Mouse (Mus musculus) kidney, postnatal 10 days (tissue): ENCODE data around the gene Mef2c.

Experiments used
- DNase-seq: peaks from one replicate; pipeline ENCODE4 v3.0.0; 2021; ENCODE audit warnings: mixed read lengths

The Mef2c gene

DNA sequence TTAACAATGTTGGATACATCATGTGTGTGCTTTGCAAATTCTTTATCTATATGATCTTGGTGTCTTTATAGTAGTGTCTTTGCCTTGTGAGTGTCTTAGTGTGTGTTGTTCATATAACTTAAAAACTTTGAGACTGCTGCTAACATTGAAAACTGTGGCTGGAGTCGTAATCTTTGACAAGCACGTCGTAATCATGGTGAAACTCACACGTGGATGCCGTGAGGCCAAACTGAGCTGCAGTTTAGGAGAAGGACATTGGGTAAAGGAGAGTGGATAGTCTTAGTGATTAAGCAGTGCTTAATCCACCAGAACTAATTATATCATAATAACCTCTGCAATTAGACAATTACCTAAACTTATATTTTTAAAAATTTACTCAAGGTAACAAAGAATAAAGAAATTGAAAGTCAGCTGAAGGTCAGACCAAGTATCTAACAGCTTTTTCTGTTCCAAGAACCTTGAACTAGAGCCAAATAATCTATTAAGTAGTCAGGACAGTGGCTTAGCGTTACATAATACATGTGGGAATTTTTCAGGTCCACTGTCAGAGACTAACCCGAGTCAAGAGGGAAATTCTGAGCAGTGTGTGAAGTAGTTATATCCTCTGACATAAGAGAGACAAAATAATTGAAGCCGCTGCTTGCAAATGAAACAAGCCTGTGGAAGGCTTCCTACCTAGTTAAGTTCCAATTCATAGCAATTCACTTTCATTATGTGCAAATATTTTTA is 70.2 kb downstream of the Mef2c start:
- no peak for DNase-seq

GRCm38 (mm10) chr13:83574866-83575265 is 71.0 kb downstream of the Mef2c start:
- no peak for DNase-seq

DNA sequence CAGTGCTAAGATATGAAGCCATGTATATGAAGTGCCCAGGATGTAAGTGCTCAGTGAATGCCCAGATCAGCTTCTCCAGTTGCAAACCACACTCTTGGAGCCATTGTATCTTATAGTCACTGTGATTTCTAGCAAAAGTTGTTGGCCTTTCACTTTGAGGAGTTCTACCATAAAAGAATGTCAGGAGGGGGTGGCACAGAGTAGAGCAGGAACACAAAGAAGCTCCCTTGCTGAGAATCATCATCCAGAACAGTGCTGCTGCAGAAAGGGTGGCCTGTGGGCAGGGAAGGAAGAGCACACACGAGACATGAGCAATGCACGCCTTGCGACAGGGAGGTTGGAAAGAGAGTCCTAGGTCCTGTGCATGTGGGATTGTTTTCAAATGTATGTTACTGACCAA is 75.6 kb downstream of the Mef2c start:
- DNase-seq = no peak

GRCm38 (mm10) chr13:83580856-83581255 is 77.0 kb downstream of the Mef2c start:
- no peak for DNase-seq

GRCm38 (mm10) chr13:83582564-83582963 is 78.7 kb downstream of the Mef2c start:
- no peak for DNase-seq

DNA sequence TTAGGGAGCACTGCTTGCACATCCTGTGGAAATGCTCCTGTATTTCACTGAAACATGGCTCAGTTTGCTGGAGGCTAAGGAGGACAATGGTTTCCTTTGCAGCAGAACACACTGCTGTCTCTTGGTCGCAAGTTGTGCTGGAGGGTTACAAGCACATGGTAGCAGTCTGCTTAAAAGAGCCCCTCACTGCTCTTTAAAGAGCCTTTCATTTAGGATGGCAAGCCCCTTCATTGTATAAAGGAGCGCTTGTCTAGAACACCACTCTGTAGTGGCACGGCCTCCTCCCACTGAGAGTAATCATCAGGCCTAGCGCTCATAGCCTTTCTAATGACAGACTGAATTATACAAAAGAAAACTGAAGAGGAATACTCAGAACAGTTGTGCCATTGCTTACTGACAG is 80.0 kb downstream of the Mef2c start:
- no peak for DNase-seq

DNA sequence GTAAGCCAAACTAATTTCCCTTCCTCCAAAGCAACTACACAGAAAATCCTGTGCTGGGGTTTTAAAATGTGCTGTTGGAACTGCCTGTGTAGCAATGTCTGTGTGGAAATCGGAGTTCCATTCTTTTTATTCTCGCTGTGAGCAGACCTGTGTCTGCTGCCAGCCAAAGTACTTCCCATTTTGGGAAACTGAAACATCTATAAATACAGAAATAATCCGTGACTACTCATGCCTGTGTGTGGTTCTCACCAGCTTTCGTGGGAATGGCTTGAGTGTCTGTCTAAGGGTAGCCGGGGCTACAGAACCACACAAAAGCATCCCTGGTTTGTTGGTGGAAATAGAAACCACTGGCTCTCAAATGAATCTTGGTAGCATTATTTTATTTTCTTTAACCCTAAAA is 81.5 kb downstream of the Mef2c start:
- DNase-seq = no peak

DNA sequence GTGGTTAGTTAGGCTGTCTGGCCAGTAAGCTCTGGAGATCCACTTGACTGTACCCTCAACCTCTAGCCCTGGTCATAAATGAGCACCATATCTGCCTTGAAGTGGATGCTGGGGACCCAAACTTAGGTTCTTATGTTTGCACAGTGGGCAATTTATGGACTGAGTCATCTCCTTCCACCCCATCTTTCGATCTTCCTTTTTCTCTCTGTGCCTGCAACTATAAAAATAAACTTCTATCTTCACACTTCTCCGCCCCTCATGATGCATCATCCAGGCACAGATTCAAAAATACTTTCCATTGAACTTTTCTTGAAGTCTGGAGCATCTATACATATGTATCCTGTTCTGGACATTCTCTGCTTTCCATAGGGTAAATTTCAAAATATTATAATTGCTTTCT is 84.4 kb downstream of the Mef2c start:
- DNase-seq = no peak

DNA sequence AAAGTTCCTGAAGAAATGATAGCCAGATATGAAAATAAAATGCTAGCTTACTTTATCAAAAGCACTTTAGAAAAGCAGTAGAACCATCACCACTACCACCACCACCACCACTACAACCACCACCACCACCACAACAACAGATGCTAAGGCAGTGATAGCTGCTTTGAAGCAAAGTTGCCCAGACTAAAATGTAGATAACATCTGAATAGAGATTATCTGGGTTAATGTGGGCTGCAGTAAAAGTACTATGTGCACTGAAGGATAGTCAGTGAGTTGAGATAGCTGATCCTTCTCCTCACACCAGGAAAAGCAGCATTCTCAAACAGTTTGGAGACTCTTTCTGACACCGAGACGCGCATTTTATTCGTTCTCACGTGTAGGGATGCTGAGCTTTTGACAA is 87.1 kb downstream of the Mef2c start:
- no peak for DNase-seq

- DNase-seq = no peak
These were observed 91.6 kb downstream of the Mef2c start for GRCm38 (mm10) chr13:83595429-83595828.

DNA sequence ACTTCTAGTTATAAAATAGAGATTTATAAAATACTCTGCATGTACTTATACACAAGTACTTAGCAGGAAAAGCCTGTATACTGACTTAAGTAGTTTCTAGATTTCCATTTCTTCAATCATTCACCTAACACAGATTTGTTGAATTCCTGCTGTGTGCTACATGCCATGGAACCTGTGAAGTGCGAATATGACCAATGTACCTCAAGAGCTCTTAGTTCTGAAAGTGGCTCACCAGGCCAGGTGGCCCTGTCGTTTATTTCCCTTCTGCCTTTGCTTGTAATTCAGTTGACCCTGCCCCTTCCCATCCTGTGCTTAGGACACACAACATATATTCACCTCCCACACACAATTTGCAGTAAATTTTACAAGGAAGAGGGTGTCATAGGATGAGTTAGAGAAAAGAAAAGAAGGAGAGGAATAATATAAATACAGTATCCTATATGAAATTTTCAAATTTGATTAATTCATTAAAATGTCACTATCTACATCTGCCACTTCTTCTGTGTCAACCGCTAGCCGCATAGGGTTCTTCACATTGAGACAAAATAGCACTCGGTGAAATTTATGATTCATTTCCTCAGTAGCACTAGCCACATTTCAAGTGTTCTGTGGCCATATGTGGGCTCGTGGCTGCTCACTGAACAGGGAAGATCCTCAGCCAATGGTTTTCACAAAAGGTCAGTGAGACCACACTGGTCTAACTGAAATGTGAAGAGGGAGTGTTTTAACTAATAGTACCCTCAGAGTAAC is 93.3 kb downstream of the Mef2c start:
- no peak for DNase-seq

GRCm38 (mm10) chr13:83597739-83598210 is 93.9 kb downstream of the Mef2c start:
- no peak for DNase-seq

- no peak for DNase-seq
These were observed 96.5 kb downstream of the Mef2c start for GRCm38 (mm10) chr13:83600301-83600700.

DNA sequence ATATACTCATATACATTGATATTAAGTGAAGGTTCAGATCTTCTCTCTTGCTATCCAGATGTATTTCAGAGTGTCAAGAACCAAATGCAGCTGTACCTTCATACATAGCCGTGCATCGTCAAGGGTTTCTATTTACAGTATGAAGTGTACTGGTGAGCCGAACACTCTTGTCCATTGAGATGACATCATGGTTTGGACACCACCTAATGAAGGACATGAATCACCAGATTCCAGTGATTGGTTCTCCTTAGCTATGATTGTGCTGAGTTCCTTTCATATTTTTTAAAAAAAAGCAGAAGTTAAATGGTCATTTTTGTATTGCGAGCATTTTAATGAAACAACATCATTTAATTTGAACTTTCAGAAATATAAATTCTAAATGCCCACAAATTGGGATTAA is 97.9 kb downstream of the Mef2c start:
- no peak for DNase-seq

DNA sequence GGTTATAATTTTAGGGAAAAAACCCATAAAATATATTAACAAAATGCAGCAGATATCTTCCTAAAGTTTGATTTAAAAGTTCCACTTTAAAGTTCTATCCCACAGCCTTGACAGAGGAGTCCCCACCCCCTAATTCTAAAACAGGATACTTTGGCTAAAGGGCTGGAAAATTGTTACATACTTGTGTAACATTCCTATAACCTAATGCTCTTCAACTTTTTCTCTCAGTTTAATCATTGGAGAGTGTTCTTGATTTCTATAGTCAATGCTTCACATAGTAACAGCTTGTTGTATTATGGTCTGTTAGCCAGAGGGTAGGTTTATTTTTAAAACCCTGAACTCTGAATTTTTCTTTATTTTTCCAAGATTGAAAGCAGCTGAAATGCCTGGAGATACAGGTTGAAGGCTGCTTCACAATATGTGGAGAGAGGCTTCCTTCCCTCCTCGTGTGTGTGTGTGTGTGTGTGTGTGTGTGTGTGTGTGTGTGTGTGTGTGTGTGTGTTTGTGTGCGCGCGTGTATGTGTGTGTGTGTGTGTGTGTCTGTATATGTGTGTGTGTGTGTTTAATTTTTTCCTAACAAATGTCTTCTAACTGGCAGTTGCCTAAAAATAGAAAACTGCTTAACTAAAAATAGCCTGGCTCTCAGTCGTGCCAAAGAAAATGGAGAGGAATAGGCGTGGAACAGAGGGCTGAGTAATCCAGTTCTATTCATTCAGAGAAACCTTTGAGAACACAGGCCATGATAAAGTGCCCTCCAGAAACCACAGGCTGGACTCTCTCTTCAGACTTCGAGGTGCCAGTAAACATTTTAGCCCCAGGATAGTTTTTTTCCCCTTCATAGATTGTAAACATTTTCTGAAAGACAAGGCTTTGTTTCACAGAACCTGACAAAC is 99.8 kb downstream of the Mef2c start:
- peak; percentile 43 for DNase-seq

DNA sequence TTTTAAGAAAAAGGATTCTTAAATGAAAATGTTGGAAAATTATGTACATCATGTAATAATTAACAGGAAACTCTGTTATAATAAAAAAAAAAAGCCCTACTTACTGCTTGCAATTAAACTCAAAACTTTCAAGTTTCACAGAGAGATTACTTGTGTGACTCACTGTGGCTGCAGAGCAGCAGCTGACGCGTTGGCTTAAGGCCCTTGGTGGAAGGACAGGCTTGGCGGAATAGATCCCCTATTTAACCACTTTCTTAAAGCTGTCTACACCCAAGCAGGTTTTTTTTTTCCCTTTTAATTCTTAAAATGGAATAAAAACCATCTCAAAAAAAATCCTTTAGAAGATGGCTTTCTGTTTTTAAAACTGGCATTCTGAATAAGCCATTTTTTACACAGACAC is 100.5 kb downstream of the Mef2c start:
- peak; percentile 60 for DNase-seq

DNA sequence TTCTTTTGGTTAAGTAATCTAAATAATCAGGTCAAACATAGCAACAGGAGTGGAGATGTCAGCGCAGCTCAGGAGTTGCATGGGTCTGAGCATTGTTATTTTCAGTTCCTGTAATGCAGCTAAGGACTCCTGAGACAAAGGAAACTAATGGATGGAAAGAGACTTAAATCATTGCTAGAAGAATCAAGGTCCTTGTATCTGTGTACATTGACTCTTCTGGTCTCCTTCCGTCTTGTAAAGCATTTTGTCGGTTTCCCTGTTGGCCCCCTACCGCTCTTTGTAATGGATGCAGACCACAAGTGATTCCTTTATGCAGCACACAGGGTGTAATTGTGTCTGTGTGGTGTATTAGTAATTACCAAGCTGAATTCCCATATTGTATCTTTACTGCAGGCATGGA is 101.0 kb downstream of the Mef2c start:
- DNase-seq = no peak

DNA sequence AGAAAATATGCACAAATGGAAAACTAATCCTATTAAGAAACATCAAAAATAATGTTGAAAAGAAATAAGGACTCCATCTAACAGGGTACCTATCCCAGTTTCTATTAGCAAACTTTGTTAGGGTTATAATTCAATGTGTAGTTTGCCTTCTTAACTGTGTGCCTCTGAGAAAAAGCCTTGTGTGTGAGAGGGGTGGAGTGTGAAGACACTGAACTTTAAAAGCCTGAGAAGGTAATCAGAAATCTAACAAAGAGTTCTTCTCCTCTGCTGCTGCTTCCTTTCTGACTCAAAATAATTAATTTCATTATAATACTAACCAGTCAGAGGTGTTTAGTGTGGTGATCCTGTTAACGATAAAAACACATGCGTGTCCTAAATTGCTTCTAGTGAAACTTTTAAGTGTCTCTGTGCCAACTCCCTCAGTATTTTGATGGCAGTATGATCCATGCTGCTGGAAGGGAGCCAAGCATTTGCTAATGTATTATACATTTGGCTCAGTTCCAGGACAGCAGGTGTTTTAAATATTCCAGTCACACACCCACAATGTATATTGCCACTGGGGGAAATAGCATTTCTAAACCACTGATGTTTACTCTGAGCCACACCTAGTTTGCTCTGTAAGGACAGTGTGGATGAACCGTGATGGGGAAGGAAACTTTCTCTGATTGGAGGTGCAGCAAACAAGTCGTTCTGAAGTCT is 104.2 kb downstream of the Mef2c start:
- DNase-seq = peak; percentile 22

DNA sequence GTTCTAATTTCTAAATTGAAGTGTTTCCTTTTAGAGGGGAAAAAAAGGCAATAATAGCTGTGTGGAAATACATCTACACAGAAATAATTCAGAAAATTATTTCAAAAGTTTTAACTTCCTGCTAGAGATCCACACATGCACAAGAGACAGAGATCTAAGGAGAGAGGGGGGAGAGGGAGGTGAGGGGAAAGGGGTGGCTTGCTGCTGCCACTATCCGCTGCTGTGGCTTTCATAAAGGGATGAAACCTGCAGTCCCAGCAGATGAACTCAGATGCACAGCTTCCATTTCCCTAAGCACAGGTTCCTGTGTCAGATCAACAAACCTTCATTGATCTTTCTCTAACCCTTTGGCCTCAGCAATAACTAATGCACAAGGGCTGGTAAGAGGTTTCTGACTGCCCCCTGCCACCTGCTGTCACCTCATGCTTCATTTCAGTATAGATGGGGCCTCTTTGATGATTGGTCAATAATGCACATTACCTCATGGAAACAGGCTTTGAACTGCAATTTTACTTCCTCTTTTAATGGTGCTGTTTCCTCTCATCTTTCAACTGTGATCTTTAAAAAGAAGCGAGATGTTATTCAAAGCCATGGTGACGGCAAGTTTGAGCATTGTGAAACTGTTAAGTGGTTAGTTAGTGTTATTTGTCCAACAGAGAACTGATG is 105.2 kb downstream of the Mef2c start:
- no peak for DNase-seq

DNA sequence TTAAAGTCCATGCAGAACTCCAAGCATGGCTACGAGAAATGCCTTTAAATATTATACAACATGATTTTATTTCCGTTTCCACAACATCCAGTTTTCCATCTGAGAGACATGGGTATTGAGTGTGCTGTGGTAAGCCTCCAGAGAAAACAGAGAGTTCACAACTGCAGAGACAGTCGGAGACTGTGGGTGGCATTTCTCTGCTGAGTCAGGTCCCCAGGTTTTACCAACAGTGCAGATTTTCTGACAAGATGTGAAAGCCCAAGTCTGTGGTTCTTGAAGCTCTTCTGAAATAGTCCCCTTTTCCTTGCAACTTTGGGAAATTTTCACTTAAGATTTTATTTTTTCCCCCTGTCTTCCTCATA is 105.7 kb downstream of the Mef2c start:
- no peak for DNase-seq

DNA sequence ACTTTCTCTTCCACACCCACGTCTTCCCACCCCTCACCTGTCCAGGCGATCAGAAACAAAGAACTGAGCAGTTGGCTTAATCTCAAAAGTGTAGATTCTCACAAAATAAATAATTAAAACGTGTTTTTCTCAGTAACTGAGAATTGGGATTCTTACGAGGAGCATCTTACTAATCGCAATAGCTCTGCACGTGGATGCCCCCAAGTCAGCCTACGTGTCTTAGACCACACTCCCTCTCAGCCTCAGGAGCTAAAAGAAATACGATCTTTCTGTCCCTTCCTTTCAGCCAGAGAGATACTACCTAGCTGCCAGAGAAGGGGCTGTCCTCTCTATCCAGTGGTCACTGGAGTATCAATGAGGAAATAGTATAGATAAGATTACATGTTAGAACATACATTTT is 106.3 kb downstream of the Mef2c start:
- DNase-seq = no peak

GRCm38 (mm10) chr13:83612195-83612594 is 108.4 kb downstream of the Mef2c start:
- DNase-seq = no peak
